Mouse (Mus musculus): ENCODE measurements around the gene Btbd11.

DNA sequence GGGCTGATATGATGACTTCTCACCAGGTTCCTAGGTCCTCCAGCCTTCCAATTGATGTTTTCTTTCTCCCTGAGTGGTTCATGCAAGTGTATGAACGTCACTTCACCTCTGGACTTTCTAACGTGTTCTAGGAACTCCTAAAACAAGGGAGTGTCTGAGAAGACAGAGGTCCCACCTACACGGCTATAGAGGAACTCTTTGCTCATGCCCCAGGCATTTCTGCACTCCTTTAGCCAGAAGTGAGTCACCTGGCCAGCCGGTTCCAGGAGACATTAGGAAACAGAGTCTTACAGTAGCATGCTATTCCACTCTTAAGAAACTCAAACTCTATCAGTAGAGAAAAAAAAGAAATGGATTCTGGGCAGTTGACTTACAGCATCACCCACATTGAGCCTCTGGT, 14.5 kb upstream of the Btbd11 start:
- no peak for TF ChIP-seq CTCF (IDR thresholded peaks at IDR 0.05; ENCODE audit: insufficient read depth, low read length)
- TF ChIP-seq POLR2A (IDR thresholded peaks at IDR 0.05; ENCODE audit: borderline replicate concordance, extremely low read depth, low read depth, low read length), result no peak
